Mouse (Mus musculus): ENCODE measurements around the gene Mfsd13b.

Gene Mfsd13b

GRCm38 (mm10) chr7:121043510-121043909 is 61.2 kb downstream of the Mfsd13b start:
- DNase-seq (ENCODE audit: low read depth, low spot score), result no peak

- no peak for DNase-seq (ENCODE audit: low read depth, low spot score)
Observed at GRCm38 (mm10) chr7:121044251-121044650, 61.9 kb downstream of the Mfsd13b start.

GRCm38 (mm10) chr7:121045671-121046453 is 63.6 kb downstream of the Mfsd13b start:
- no peak for DNase-seq (ENCODE audit: low read depth, low spot score)

GRCm38 (mm10) chr7:121047624-121048023 is 65.3 kb downstream of the Mfsd13b start:
- DNase-seq (ENCODE audit: low read depth, low spot score), result no peak

GRCm38 (mm10) chr7:121053071-121053470 is 70.8 kb downstream of the Mfsd13b start:
- no peak for DNase-seq (ENCODE audit: low read depth, low spot score)

GRCm38 (mm10) chr7:121059477-121060218 is 77.3 kb downstream of the Mfsd13b start:
- no peak for DNase-seq (ENCODE audit: low read depth, low spot score)

GRCm38 (mm10) chr7:121064309-121064708 is 82.0 kb downstream of the Mfsd13b start:
- no peak for DNase-seq (ENCODE audit: low read depth, low spot score)
